Mouse (Mus musculus): ENCODE data around the gene Olfr1380.
"Not testable (repeated sequence)": the region's sequence is repeated elsewhere in the genome, so short reads cannot be mapped to it uniquely, and the experiment has no call there.

- TF ChIP-seq MAFK (IDR thresholded peaks at IDR 0.05; ENCODE audit: borderline replicate concordance, low read depth, low read length); ZKSCAN1 (IDR thresholded peaks at IDR 0.05; ENCODE audit: low read depth, low read length); HCFC1 (IDR thresholded peaks at IDR 0.05; ENCODE audit: low read depth, low read length); ELF1 (IDR thresholded peaks at IDR 0.05; ENCODE audit: low read depth, low read length); MYC (IDR thresholded peaks at IDR 0.05; ENCODE audit: low read depth, low read length): not testable (repeated sequence)
- TF ChIP-seq RAD21 (IDR thresholded peaks at IDR 0.05; ENCODE audit: low read depth, low read length) (peak; percentile 27), CTCF (IDR thresholded peaks at IDR 0.05 in 2 of 3, conservative IDR thresholded peaks at IDR 0.05 in 1 of 3; ENCODE audit: control insufficient read depth in 1 of 3, insufficient read depth in 1 of 3, low read depth in 2 of 3, low read length in 3 of 3, poor library complexity in 1 of 3, severe bottlenecking in 1 of 3) (peak in 1 of 3 experiments; percentile 41; a peak in 2 of 6 replicates)
Measured at GRCm38 (mm10) chr11:49597149-49597548, 40.5 kb downstream of the Olfr1380 start.

Measured in MEL (cell line).